Mouse (Mus musculus) heart, embryonic 16.5 days (tissue): ENCODE measurements around the gene Cacna1a. TPM values are rescaled to one million over a fixed set of nuclear protein-coding genes. Genes with fewer than 3 reads are reported as not detected.

Experiments
- ATAC-seq: fragments of 200-750 bp; cut with Nextera tagmentation; replicated peaks from 2 replicates; pipeline ENCODE4 v1.8.0; 2017; ENCODE audit warnings: moderate number of reproducible peaks; ENCODE audit not compliant: insufficient read depth, low FRiP score; ENCODE audit errors: extremely low read depth
- H3K27ac ChIP-seq: fragments of 300-500 bp; sonication (generic); 2 replicates; pipeline ENCODE4 v1.5.1; 2014; ENCODE audit warnings: mild to moderate bottlenecking, low read length, control low read depth, moderate library complexity
- H3K27me3 ChIP-seq: fragments of 300-500 bp; sonication (generic); 2 replicates; pipeline ENCODE4 v1.6.1; 2014; ENCODE audit warnings: low read length, mixed read lengths; ENCODE audit not compliant: control insufficient read depth, insufficient read depth
- H3K36me3 ChIP-seq: fragments of 300-500 bp; sonication (generic); 2 replicates; pipeline ENCODE4 v1.6.1; 2014; ENCODE audit not compliant: control insufficient read depth, insufficient read depth
- H3K4me1 ChIP-seq: fragments of 300-500 bp; sonication (generic); 2 replicates; pipeline ENCODE4 v1.6.1; 2014; ENCODE audit warnings: low read length, mixed read lengths; ENCODE audit not compliant: control insufficient read depth, insufficient read depth
- H3K4me2 ChIP-seq: fragments of 300-500 bp; sonication (generic); 2 replicates; pipeline ENCODE4 v1.6.1; 2014; ENCODE audit warnings: low read depth, mild to moderate bottlenecking, control low read depth, low read length
- H3K4me3 ChIP-seq: fragments of 300-500 bp; sonication (generic); 2 replicates; pipeline ENCODE4 v1.5.1; 2014; ENCODE audit warnings: mild to moderate bottlenecking, control low read depth, low read length
- H3K9ac ChIP-seq: fragments of 300-500 bp; sonication (generic); 2 replicates; pipeline ENCODE4 v1.6.1; 2014; ENCODE audit warnings: low read length, control low read depth
- H3K9me3 ChIP-seq: fragments of 300-500 bp; sonication (generic); replicated peaks from 2 replicates; pipeline ENCODE4 v1.6.1; 2016; ENCODE audit warnings: low read length; ENCODE audit not compliant: control insufficient read depth
- WGBS: fragments of 180-500 bp; shearing (Covaris S2); extraction: QIAGEN DNeasy Blood & Tissue Kit; methylation state at CpG from one replicate; pipeline ENCODE4 v1.1.7; 2014; 5-methylcytosine and 5-hydroxymethylcytosine counted together
- polyA plus RNA-seq: library from polyadenylated mRNA; unstranded; fragments of >200 nt; fragmentation: Nextera tagmentation; extraction: Ambion mirVana; gene quantifications from 2 replicates; pipeline ENCODE4 v1.2.1, GENCODE M21; 2015

Cacna1a gene
- polyA plus RNA-seq, 1 experiment from 2014 or later, result 6.9 TPM

DNA sequence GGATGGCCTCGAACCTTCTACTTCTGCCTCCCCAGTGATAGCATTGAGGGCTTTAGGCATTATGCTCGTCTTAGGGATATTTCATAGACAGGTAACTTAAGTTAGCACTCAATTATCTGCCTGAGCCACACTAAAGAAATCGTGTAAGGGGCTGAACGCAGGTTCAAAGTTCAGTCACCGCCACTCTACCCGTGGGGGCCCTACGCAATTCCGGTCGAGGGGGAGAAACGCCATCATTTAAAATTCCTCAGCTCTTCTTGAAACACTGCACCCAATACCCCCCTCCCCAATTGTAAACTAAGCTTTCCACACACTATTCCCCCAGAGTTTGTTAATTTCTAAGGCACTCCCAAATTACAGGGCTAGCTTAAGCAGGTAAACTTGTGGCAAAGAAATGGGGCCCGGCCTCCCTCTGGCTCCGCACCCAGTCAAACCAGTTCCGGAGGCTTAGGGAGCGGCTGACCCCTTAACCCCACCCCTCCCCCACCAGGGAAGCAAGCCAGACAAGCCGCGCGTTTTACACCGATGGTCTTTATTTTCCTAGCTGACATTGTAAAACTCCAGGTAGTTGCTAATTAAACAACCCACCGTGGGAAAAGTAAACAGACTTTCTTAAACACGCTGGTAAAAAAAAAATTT, 272.7 kb downstream of the Cacna1a start:
- H3K27me3 ChIP-seq, result no peaks in the 10 kb centered on the region
- no peaks in the 10 kb centered on the region for H3K36me3 ChIP-seq
- peak overlapping the region; percentile 86 for H3K4me2 ChIP-seq
- H3K4me3 ChIP-seq, result peak overlapping the region; percentile 76
- H3K27ac ChIP-seq, result peak overlapping the region; percentile 90
- peaks cover 44% of the 10 kb centered on the region for H3K4me1 ChIP-seq
- WGBS, result 2% methylated on average over 20 of the region's 20 CpGs
- no peak for ATAC-seq
- no peaks in the 10 kb centered on the region for H3K9me3 ChIP-seq
- H3K9ac ChIP-seq, result peak overlapping the region; percentile 89

DNA sequence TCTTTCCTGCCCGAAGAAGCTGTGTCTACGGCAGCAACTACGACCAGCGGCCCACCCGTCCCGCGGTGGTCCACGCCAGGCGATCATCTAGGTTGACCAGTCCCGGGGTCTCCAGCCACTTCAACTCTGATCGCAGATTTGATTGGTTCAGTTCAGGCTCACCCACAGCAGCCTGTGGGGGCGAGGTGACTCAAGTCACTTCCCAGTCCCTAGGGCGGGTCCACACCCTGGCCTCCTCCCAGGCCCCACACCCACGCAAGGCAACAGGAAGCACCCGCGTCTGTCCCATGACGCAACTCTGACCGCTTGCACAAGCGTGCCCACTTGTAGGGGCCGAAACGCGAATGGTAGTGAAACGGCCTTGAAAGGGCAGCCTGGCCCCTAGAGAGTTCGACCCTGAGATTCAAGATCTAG, 273.2 kb downstream of the Cacna1a start:
- H3K9me3 ChIP-seq, result no peaks in the 10 kb centered on the region
- H3K4me2 ChIP-seq, result peak overlapping the region; percentile 86
- H3K4me3 ChIP-seq, result peak overlapping the region; percentile 76
- WGBS, result 0% methylated on average over 24 of the region's 24 CpGs
- H3K4me1 ChIP-seq, result peaks cover 41% of the 10 kb centered on the region
- H3K27ac ChIP-seq, result peak overlapping the region; percentile 90
- ATAC-seq, result peak; percentile 20; the same call in 1 of the 2 replicates
- no peaks in the 10 kb centered on the region for H3K36me3 ChIP-seq
- H3K27me3 ChIP-seq, result no peaks in the 10 kb centered on the region
- peak overlapping the region; percentile 89 for H3K9ac ChIP-seq

DNA sequence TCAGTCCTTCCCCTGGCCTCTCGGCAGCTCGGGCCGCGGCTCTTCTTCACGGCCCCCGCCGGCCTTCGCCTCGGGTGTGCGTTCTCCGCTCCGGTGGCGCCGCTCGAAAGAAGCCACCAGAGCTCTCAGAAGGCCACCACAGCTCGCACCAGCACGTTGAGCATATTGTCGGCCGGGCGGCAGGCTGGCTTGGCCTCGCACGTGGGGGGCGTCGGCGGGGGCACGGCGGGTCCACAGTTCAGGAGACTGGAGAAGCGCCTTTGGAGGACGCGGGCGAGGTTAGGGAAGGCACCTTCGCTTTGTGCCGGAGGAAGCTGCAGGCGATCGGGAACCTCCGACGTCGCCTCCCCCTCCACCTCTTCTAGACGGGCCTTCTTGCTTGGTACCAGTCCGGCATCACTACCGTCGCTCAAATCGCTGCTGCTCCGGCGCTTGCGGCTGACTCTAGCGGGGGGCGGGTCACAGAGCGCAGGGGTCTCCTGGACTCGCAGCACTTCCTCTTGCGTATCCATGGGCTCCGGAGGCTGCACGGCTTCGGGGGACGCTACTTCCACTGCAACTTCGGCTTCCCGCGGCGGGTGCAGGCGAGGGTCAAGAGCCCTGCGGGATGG, 273.8 kb downstream of the Cacna1a start:
- Histone ChIP-seq H3K4me1 (peaks cover 35% of the 10 kb centered on the region), H3K27me3 (no peaks in the 10 kb centered on the region), H3K9me3 (no peaks in the 10 kb centered on the region), H3K9ac (peak overlapping the region; percentile 89), H3K4me2 (peak overlapping the region; percentile 86), H3K36me3 (no peaks in the 10 kb centered on the region), H3K4me3 (peak overlapping the region; percentile 76), H3K27ac (peak overlapping the region; percentile 90)
- ATAC-seq, result 0 out of 2 replicates have a peak, but pooled peaks have one; percentile 3
- WGBS, result under 1% methylated on average over 61 of the region's 61 CpGs

DNA sequence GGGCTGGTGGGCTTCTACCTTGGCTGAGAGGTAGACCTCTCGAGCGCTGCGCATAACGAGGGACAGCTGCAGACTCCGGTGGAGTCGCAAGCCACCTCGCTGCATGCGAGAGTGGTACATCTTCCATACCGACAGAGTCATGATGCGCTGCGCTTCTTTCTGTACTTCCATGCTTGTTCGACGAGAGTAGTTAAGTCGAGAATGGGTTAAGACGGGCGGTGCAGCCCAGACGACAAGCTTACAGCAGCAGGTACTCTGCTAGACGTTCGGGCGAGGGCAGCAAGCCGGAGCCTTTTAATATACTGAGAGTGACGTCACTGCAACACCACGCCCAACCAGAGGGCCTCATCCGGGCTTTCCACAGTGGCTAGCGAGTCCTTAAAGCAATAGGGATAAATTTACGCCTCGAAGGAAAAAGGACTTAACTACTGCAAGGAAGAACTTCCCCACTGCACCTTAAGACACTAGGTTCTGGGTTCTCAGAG, 274.4 kb downstream of the Cacna1a start, which contains the start of gene Ier2:
Ier2 (minus strand) TSS at position 272 of the 485 bp plus-strand sequence.
- Histone ChIP-seq H3K27me3 (no peaks in the 10 kb centered on the region), H3K36me3 (no peaks in the 10 kb centered on the region), H3K9ac (peak within 1 kb of the TSS; percentile 89), H3K27ac (peak within 1 kb of the TSS; percentile 90), H3K4me1 (peaks cover 30% of the 10 kb centered on the region), H3K4me3 (peak within 1 kb of the TSS; percentile 76), H3K9me3 (no peaks in the 10 kb centered on the region), H3K4me2 (peak within 1 kb of the TSS; percentile 86)
- peak; percentile 76 for ATAC-seq
- 0% methylated on average over 27 of the region's 27 CpGs for WGBS

DNA sequence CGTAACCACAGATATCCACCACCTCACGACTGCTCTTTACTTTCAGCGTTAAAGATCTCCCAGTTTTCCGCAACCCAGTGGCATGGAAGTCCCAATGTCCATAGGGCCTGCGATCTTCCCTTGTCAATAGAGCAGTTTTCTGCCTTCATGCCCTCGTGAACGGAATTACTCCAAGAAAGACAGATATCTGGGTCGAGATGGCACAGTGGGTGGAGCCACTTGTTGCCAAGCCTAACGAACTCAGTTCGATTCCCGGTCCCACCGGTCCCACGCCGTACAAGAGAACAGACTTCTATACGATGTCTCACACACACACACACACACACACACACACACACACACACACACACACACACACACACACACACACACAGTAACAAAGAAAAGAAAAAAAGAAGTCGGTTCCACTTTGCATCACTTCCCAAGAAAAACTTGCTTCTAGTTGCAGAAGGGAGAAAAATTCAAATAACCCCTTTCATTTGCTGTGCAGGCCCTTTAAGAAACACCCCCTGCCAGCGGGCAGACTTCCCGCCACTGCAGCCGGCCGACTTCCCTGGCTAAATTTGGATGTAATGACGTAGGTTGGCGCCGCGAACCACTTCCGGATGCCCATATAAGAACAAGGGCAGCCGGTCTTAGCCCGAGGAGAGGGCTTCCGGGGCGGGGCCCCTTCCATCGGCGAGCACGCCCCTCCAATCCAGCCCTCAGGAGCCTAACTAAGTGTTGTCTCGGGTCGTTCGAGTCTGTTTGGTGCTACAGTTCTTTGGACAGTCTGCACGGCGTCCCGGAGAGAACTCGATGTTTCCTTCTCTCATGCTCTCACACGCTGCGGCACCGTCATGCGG, 275.5 kb downstream of the Cacna1a start:
- Histone ChIP-seq H3K9me3 (no peaks in the 10 kb centered on the region), H3K9ac (peak overlapping the region; percentile 80), H3K27me3 (no peaks in the 10 kb centered on the region), H3K4me1 (peaks cover 28% of the 10 kb centered on the region), H3K4me2 (peak overlapping the region; percentile 86), H3K4me3 (peak overlapping the region; percentile 76), H3K36me3 (peaks cover 5% of the 10 kb centered on the region; the same call in 1 of the 2 replicates), H3K27ac (peak overlapping the region; percentile 97)
- 2% methylated on average over 43 of the region's 43 CpGs for WGBS
- peak; percentile 82 for ATAC-seq

DNA sequence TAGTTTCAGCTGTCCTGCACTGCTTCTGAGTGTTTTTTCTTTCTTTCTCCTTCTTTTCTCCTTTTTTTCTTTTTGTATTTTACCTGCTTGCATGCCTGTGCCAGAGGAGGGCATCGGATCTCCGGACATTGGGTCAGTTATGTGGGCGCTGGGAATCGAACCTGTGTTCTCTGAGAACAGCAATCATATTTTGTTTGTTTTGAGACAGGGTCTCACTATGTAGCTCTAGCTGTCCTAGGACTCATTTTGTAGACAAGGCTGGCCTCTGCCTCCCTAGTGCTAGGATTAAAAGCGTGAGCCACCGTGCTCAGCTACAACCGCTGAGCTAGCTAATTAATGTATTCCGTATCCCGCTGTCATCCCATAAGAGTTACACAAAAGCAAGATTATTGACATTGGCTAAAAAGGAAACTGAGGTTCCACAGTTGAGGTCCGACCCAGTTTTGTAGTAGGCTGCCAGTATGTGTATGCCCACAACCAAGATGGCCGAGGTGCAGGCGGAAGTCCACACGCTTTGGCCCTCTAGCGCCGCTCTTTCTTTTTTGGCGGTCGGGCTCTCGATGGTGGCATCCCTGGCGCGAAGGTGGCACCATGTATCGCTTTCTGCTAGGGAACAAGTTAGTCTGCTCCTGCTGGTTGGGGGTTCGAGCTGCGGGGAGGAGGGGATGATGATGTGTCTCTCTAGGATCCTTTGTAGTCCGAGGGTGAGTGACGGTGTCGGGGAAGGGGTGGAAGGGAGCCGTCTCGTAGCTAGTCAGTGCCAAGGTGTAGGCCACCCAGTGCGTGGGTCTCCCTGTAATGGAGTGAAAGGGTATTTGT, 276.5 kb downstream of the Cacna1a start:
- H3K9me3 ChIP-seq, result no peaks in the 10 kb centered on the region
- WGBS, result 0% methylated on average over 29 of the region's 29 CpGs
- H3K4me1 ChIP-seq, result peaks cover 24% of the 10 kb centered on the region
- peaks cover 5% of the 10 kb centered on the region; the same call in 1 of the 2 replicates for H3K36me3 ChIP-seq
- peak overlapping the region; percentile 76 for H3K4me3 ChIP-seq
- peak overlapping the region; percentile 84 for H3K9ac ChIP-seq
- H3K4me2 ChIP-seq, result peak overlapping the region; percentile 86
- 0 out of 2 replicates have a peak, but pooled peaks have one; percentile 5 for ATAC-seq
- no peaks in the 10 kb centered on the region for H3K27me3 ChIP-seq
- H3K27ac ChIP-seq, result peak overlapping the region; percentile 97

DNA sequence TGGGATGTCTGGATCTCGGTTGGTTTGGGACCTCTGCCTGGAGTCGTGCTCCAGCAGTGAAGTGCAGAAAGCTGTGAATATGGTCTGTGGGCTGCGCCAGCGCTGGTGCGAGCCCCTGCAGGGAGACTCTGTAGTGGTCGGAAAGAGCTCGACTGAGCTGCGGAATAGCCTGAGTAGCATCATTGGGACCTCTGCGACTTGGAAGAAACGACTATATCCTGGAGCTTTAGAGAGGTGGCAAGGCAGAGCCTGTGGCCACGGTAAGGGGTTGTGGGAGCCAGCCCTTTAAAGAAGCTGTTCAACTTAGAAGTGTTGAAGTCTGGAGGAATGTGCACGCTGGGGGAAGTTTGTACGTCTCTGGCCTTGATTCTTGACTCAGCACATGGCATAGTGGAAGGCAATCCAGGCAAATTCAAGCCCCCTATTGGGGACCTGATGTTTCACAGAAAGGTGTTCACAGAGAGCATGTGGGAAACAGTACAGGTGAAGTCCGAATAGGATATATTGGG, 277.2 kb downstream of the Cacna1a start:
- Histone ChIP-seq H3K4me1 (peaks cover 18% of the 10 kb centered on the region), H3K36me3 (peaks cover 5% of the 10 kb centered on the region), H3K27me3 (no peaks in the 10 kb centered on the region), H3K27ac (peak overlapping the region; percentile 97), H3K4me2 (peak overlapping the region; percentile 86), H3K4me3 (peak overlapping the region; percentile 76), H3K9me3 (no peaks in the 10 kb centered on the region), H3K9ac (peak overlapping the region; percentile 84)
- ATAC-seq, result 0 out of 2 replicates have a peak, but pooled peaks have one; percentile 1
- WGBS, result 2% methylated on average over 14 of the region's 14 CpGs

DNA sequence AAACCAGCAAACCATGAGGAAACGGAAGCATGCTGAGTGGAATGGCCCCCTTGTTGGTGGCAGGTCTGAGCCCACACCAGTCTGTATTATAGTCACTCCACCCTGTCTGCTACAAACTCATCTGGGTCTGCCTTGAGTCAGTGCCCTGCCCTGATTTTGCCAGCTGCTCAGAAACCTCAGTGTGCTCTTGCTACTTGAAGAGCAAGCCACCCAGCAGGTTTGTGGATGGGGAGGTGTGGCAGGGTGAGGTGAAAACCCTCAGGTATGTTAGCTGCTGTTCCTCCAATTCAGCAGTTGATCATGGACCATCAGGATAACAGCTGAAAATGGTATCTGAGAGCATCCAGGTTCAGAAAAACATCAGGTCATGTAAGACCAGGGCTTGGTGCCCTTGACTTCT, 279.8 kb downstream of the Cacna1a start:
- Histone ChIP-seq H3K4me3 (no peak overlapping the region), H3K36me3 (peaks cover 8% of the 10 kb centered on the region), H3K27me3 (no peaks in the 10 kb centered on the region), H3K9me3 (no peaks in the 10 kb centered on the region), H3K9ac (no peak overlapping the region), H3K4me2 (no peak overlapping the region), H3K4me1 (peaks cover 14% of the 10 kb centered on the region), H3K27ac (no peak overlapping the region)
- WGBS, result 41% methylated on average over 1 of the region's 1 CpGs
- no peak for ATAC-seq
